Mouse (Mus musculus) kidney, adult 2 months (tissue): ENCODE data around the gene Pa2g4. TPM values are rescaled to one million over a fixed set of nuclear protein-coding genes. Genes with fewer than 3 reads are reported as not detected.

Experiments used
- DNase-seq: peaks from one replicate; pipeline ENCODE4 v3.0.0; 2021
- H3K27ac ChIP-seq: fragments of 200-500 bp; 2 replicates; pipeline ENCODE4 v1.5.1; 2012; ENCODE audit warnings: low read depth, low read length, control low read depth, inconsistent platforms; ENCODE audit not compliant: insufficient read depth
- H3K27me3 ChIP-seq: fragments of 200-500 bp; replicated peaks from 2 replicates; pipeline ENCODE4 v1.6.1; 2012; ENCODE audit warnings: mild to moderate bottlenecking, moderate library complexity, low read length, inconsistent platforms; ENCODE audit not compliant: control insufficient read depth, insufficient read depth
- H3K36me3 ChIP-seq: fragments of 200-500 bp; 2 replicates; pipeline ENCODE4 v1.6.1; 2012; ENCODE audit warnings: mild to moderate bottlenecking, moderate library complexity, low read length, inconsistent platforms; ENCODE audit not compliant: control insufficient read depth, insufficient read depth
- H3K4me1 ChIP-seq: fragments of 200-500 bp; 2 replicates; pipeline ENCODE4 v1.6.1; 2011; ENCODE audit warnings: low read length; ENCODE audit not compliant: control insufficient read depth, insufficient read depth
- H3K4me3 ChIP-seq: fragments of 200-500 bp; 2 replicates; pipeline ENCODE4 v1.5.1; 2011; ENCODE audit warnings: mild to moderate bottlenecking, low read depth, low read length, control low read depth; ENCODE audit not compliant: insufficient read depth
- CTCF ChIP-seq: fragments of 200-500 bp; conservative IDR thresholded peaks from 2 replicates; pipeline ENCODE4 v1.5.1; 2011; ENCODE audit warnings: low read depth, mild to moderate bottlenecking, control low read depth, low read length, moderate library complexity, mixed read lengths; ENCODE audit not compliant: insufficient read depth, insufficient read length
- POLR2A ChIP-seq: fragments of 200-500 bp; IDR thresholded peaks from one replicate; pipeline ENCODE4 v1.6.1; 2011; ENCODE audit warnings: low read depth, low read length, control low read depth
- WGBS: fragments of 180-500 bp; shearing (Covaris S2); methylation state at CpG from one replicate; pipeline ENCODE4 v1.1.7; 2018; 5-methylcytosine and 5-hydroxymethylcytosine counted together
- polyA plus RNA-seq: library from polyadenylated mRNA; depleted of rRNA; stranded (reverse); fragments of >200 nt; gene quantifications from 2 replicates; pipeline ENCODE4 v1.2.3, GENCODE M21; 2012

Pa2g4 gene
- polyA plus RNA-seq, 1 experiment: 25.1 TPM

GRCm38 (mm10) chr10:128544674-128545569 lies 20.9 kb downstream of the Pa2g4 start:
- H3K27me3 ChIP-seq: no peaks in the 10 kb centered on the region
- H3K4me1 ChIP-seq: peaks cover 8% of the 10 kb centered on the region; the same call in 1 of the 2 replicates
- TF ChIP-seq POLR2A (no peak), CTCF (no peak)
- no peak for DNase-seq
- H3K36me3 ChIP-seq: peaks cover 5% of the 10 kb centered on the region
- H3K27ac ChIP-seq: no peak overlapping the region
- no peak overlapping the region for H3K4me3 ChIP-seq
- WGBS: 93% methylated on average over 37 of the region's 37 CpGs

GRCm38 (mm10) chr10:128544151-128544657 lies 21.6 kb downstream of the Pa2g4 start:
- H3K4me1 ChIP-seq: peaks cover 5% of the 10 kb centered on the region; the same call in 1 of the 2 replicates
- TF ChIP-seq CTCF: no peak
- TF ChIP-seq POLR2A: no peak
- H3K4me3 ChIP-seq: no peak overlapping the region
- no peak for DNase-seq
- peaks cover 5% of the 10 kb centered on the region for H3K36me3 ChIP-seq
- no peak overlapping the region for H3K27ac ChIP-seq
- 94% methylated on average over 15 of the region's 15 CpGs for WGBS
- H3K27me3 ChIP-seq: no peaks in the 10 kb centered on the region

- DNase-seq: no peak
- Histone ChIP-seq H3K4me1 (peaks cover 5% of the 10 kb centered on the region; the same call in 1 of the 2 replicates), H3K27me3 (no peaks in the 10 kb centered on the region), H3K4me3 (no peak overlapping the region), H3K36me3 (peaks cover 5% of the 10 kb centered on the region), H3K27ac (no peak overlapping the region)
- TF ChIP-seq POLR2A (no peak), CTCF (no peak)
- WGBS: 69% methylated on average over 2 of the region's 2 CpGs
These were observed 22.7 kb downstream of the Pa2g4 start for GRCm38 (mm10) chr10:128543100-128543499.

- H3K4me1 ChIP-seq: no peaks in the 10 kb centered on the region
- DNase-seq: no peak
- WGBS: 100% methylated on average over 1 of the region's 1 CpGs
- H3K27me3 ChIP-seq: no peaks in the 10 kb centered on the region
- no peak overlapping the region for H3K27ac ChIP-seq
- TF ChIP-seq CTCF (no peak), POLR2A (no peak)
- no peaks in the 10 kb centered on the region for H3K36me3 ChIP-seq
- no peak overlapping the region for H3K4me3 ChIP-seq
These were observed 27.4 kb downstream of the Pa2g4 start for GRCm38 (mm10) chr10:128538340-128538870.

- Histone ChIP-seq H3K27ac (no peak overlapping the region), H3K4me3 (no peak overlapping the region), H3K27me3 (no peaks in the 10 kb centered on the region), H3K4me1 (no peaks in the 10 kb centered on the region), H3K36me3 (no peaks in the 10 kb centered on the region)
- peak; percentile 95 for DNase-seq
- WGBS: 12% methylated on average over 18 of the region's 18 CpGs
- TF ChIP-seq POLR2A (no peak), CTCF (peak; percentile 89)
These were observed 29.4 kb downstream of the Pa2g4 start for GRCm38 (mm10) chr10:128536266-128536940.

- Histone ChIP-seq H3K27me3 (no peaks in the 10 kb centered on the region), H3K4me3 (no peak overlapping the region), H3K27ac (no peak overlapping the region)
These were observed 30.0 kb downstream of the Pa2g4 start for GRCm38 (mm10) chr10:128535624-128536265.

More at GRCm38 (mm10) chr10:128535624-128536265, 30.0 kb downstream of the Pa2g4 start:
- WGBS: 70% methylated on average over 4 of the region's 4 CpGs
- no peak for DNase-seq
- TF ChIP-seq CTCF (no peak), POLR2A (no peak)
- Histone ChIP-seq H3K36me3 (no peaks in the 10 kb centered on the region), H3K4me1 (no peaks in the 10 kb centered on the region)
